Mouse (Mus musculus) hindbrain, embryonic 13.5 days (tissue): ENCODE measurements around the gene Nat8f7. TPM values are rescaled to one million over a fixed set of nuclear protein-coding genes. Genes with fewer than 3 reads are reported as not detected.
"Not testable (repeated sequence)": the region's sequence is repeated elsewhere in the genome, so short reads cannot be mapped to it uniquely, and the experiment has no call there.

Source experiments
- ATAC-seq: fragments of 200-750 bp; cut with Nextera tagmentation; 2 replicates; pipeline ENCODE4 v1.8.0; 2017; ENCODE audit warnings: moderate TSS enrichment; ENCODE audit not compliant: low FRiP score
- H3K27ac ChIP-seq: fragments of 300-500 bp; sonication (generic); 2 replicates; pipeline ENCODE4 v1.5.1; 2015; ENCODE audit warnings: inconsistent platforms, mild to moderate bottlenecking, moderate library complexity
- H3K27me3 ChIP-seq: fragments of 300-500 bp; sonication (generic); 2 replicates; pipeline ENCODE4 v1.6.1; 2015; ENCODE audit warnings: mild to moderate bottlenecking, inconsistent platforms
- H3K36me3 ChIP-seq: fragments of 300-500 bp; sonication (generic); 2 replicates; pipeline ENCODE4 v1.6.1; 2015; ENCODE audit warnings: mild to moderate bottlenecking, inconsistent platforms
- H3K4me1 ChIP-seq: fragments of 300-500 bp; sonication (generic); replicated peaks from 2 replicates; pipeline ENCODE4 v1.6.1; 2015; ENCODE audit warnings: inconsistent platforms
- H3K4me2 ChIP-seq: fragments of 300-500 bp; sonication (generic); 2 replicates; pipeline ENCODE4 v1.6.1; 2015; ENCODE audit warnings: inconsistent platforms, mild to moderate bottlenecking, moderate library complexity
- H3K4me3 ChIP-seq: fragments of 300-500 bp; sonication (generic); 2 replicates; pipeline ENCODE4 v1.5.1; 2015; ENCODE audit warnings: mild to moderate bottlenecking, inconsistent platforms
- H3K9ac ChIP-seq: fragments of 300-500 bp; sonication (generic); 2 replicates; pipeline ENCODE4 v1.6.1; 2015; ENCODE audit warnings: mild to moderate bottlenecking, inconsistent platforms
- H3K9me3 ChIP-seq: fragments of 300-500 bp; sonication (generic); 2 replicates; pipeline ENCODE4 v1.6.1; 2016; ENCODE audit warnings: inconsistent platforms
- WGBS: fragments of 180-500 bp; shearing (Covaris S2); methylation state at CpG from one replicate; pipeline ENCODE4 v1.1.7; 2015; 5-methylcytosine and 5-hydroxymethylcytosine counted together
- microRNA-seq: library from miRNA; unstranded; fragments of <30 nt; microRNA quantifications from one replicate; pipeline ENCODE4, GENCODE M21; 2016
- polyA plus RNA-seq: library from polyadenylated mRNA; unstranded; fragments of >200 nt; fragmentation: Nextera tagmentation; extraction: Ambion mirVana; gene quantifications from 2 replicates; pipeline ENCODE4 v1.2.1, GENCODE M21; 2015

Nat8f7 gene
- 0.09 TPM in 1 of 2 replicates, not detected in the other for polyA plus RNA-seq

DNA sequence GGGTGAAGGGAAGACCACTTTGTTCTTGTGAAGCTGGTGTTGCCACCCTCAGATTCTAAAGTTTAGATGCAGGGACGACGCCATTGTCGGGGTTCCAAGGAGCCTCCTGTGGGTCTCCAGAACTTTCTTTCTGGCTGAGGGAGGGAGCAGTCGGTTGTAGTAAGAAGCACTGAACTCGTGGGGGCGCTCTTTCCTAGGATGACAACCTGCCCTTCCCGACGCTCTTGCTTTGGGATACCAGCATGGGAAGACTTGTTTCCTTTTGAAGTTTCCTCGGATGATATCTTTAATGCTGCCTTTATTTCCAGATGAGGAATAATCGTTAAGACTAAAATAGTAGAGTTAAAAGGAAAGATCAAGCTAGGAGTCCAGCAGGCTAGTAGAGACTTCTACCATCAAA is at the start of gene Nat8f7:
TSS of gene Nat8f7 (minus strand) at position 101 of the 400 bp plus-strand sequence.
- 87% methylated on average over 10 of the region's 10 CpGs for WGBS
- H3K27me3 ChIP-seq = not testable (repeated sequence)

DNA sequence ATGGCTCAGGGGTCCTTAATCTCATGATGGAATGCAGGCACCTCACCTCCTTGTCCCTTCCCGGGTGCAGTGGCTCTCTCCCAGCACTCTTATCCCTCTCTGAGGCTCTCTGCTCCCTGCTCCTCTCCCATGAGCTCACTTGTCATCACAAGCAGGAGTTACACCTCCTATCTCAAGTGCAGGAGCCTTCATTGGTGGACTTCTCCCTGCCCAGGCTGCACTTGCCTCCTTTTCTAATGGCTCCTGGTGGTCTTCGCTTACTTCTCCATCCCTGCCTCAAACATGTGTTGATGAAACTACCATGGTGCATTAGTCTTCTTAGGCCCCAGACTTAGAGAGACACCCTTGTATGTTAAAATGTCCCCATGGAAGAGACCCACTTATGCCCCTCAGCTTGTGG is 49.7 kb upstream of the Nat8f7 start:
- not testable (repeated sequence) for H3K9ac ChIP-seq, H3K4me1 ChIP-seq, H3K9me3 ChIP-seq, ATAC-seq, H3K4me2 ChIP-seq, H3K4me3 ChIP-seq, H3K36me3 ChIP-seq, H3K27ac ChIP-seq, H3K27me3 ChIP-seq
- WGBS = 88% methylated on average over 2 of the region's 2 CpGs

More for the DNA sequence above, at the start of gene Nat8f7:
- not testable (repeated sequence) for ATAC-seq, H3K9ac ChIP-seq, H3K4me1 ChIP-seq, H3K4me3 ChIP-seq, H3K27ac ChIP-seq, H3K36me3 ChIP-seq, H3K4me2 ChIP-seq, H3K9me3 ChIP-seq

DNA sequence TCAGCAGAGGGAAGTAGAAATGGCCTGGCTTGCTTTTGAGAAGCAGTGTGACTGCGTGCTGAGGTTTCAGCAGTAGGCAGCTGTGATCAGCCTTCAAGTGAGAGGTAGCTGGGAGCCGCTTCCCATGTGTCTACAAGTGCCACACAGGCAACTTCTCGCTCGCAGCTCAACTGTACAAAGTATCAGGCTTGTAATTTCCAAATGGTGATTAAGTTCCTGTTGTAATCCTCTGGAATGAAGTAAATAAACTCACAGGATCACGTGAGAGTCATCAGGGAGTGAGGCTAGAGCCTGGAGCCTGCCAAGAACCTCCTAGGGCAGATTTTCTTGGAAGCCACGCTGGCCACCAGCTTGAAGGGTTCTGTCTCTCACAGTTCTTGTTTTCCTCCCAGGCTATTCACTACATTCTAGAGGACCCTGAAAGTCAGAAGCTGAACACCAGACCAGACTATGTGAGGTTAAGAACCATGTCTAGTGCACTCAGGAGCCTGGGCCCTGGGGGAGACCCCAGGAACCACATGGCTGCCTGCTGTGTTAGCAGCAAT is 42.8 kb upstream of the Nat8f7 start:
- not testable (repeated sequence) for ATAC-seq, H3K27ac ChIP-seq, H3K9me3 ChIP-seq, H3K27me3 ChIP-seq, H3K4me2 ChIP-seq, H3K4me3 ChIP-seq, H3K36me3 ChIP-seq, H3K9ac ChIP-seq, H3K4me1 ChIP-seq
- 76% methylated on average over 4 of the region's 6 CpGs for WGBS

DNA sequence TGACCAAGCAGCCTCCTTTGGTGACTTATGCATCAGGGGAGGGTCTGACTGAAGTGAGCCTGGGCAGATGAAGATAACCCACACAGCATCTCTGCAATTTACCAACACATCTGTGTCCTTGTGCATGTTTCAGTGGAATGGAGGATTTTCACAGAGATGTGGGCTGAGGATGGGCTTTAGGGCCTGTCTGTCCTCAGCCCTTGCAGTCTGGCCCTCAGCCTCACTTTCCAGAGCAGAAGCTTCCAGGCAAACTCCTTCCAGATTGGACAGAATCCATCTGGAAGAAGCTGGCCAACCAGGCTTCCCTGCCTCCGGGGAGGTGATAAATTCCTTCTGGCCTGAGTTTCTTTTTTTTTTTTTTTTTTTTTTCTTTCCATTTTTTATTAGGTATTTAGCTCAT is 3.4 kb downstream of the Nat8f7 start:
- 83% methylated on average over 1 of the region's 1 CpGs for WGBS

DNA sequence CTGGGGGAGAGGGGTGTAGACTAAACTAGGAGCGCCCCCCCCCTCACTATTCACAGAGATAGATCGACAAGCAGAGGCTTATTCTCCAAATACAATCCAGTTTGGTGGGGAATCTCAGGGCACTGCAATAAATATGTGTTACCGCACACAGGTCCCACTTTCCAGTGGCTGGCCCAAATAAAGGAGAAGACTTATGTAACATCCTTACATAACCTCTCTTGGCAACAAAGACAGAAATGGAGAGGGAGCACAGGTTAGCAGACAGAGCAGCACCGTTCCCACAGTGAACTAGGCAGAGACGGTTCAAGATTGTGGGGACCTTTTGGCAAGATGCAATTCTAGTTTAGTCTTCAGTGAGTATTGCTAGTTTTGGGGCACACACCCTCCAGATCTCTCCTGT is 3.8 kb downstream of the Nat8f7 start:
- not testable (repeated sequence) for H3K4me3 ChIP-seq, H3K4me2 ChIP-seq, H3K36me3 ChIP-seq, H3K9ac ChIP-seq, H3K27ac ChIP-seq, ATAC-seq, H3K9me3 ChIP-seq, H3K4me1 ChIP-seq, H3K27me3 ChIP-seq
- 100% methylated on average over 3 of the region's 5 CpGs for WGBS

More for the DNA sequence above, 3.4 kb downstream of the Nat8f7 start:
- not testable (repeated sequence) for H3K9me3 ChIP-seq, H3K4me2 ChIP-seq, H3K36me3 ChIP-seq, H3K4me3 ChIP-seq, ATAC-seq, H3K27me3 ChIP-seq, H3K9ac ChIP-seq, H3K27ac ChIP-seq, H3K4me1 ChIP-seq

DNA sequence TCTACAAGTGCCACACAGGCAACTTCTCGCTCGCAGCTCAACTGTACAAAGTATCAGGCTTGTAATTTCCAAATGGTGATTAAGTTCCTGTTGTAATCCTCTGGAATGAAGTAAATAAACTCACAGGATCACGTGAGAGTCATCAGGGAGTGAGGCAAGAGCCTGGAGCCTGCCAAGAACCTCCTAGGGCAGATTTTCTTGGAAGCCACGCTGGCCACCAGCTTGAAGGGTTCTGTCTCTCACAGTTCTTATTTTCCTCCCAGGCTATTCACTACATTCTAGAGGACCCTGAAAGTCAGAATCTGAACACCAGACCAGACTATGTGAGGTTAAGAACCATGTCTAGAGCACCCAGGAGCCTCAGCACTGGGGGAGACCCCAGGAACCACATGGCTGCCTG is 11.1 kb downstream of the Nat8f7 start:
- ATAC-seq, H3K36me3 ChIP-seq, H3K9me3 ChIP-seq, H3K4me2 ChIP-seq, H3K9ac ChIP-seq, H3K27me3 ChIP-seq, H3K4me1 ChIP-seq, H3K27ac ChIP-seq, H3K4me3 ChIP-seq: not testable (repeated sequence)
- 94% methylated on average over 2 of the region's 4 CpGs for WGBS

Small RNA genes within 50 kb of the gene (microRNA-seq; reads per million reads assigned to microRNA genes)
- not detected for gene Gm27317

Other genes starting within 250 kb of the Nat8f7 start
- gene Fbxo41, start 210.2 kb downstream of the Nat8f7 start, polyA plus RNA-seq = 5.3 and 5.5 TPM in 2 replicates
- gene Egr4, start 199.6 kb downstream of the Nat8f7 start, polyA plus RNA-seq = not detected in 2 replicates
- 5.8 and 6.1 TPM in 2 replicates for gene Alms1, start 125.7 kb downstream of the Nat8f7 start, polyA plus RNA-seq
- 0.40 and 0.44 TPM in 2 replicates for gene Nat8f3, start 52.5 kb upstream of the Nat8f7 start, polyA plus RNA-seq
- not detected in 2 replicates for gene Nat8f6, start 107.7 kb upstream of the Nat8f7 start, polyA plus RNA-seq
- gene Nat8f5, start 107.8 kb upstream of the Nat8f7 start, polyA plus RNA-seq = 0.29 TPM in 1 of 2 replicates, not detected in the other
- gene Nat8, start 118.9 kb upstream of the Nat8f7 start, polyA plus RNA-seq = not detected in 2 replicates
- not detected in 2 replicates for gene Nat8f2, start 156.0 kb upstream of the Nat8f7 start, polyA plus RNA-seq
- gene Nat8f4, start 191.7 kb upstream of the Nat8f7 start, polyA plus RNA-seq = 6.8 and 6.9 TPM in 2 replicates
- gene Tprkb, start 198.7 kb upstream of the Nat8f7 start, polyA plus RNA-seq = 50.0 and 55.5 TPM in 2 replicates
- 16.0 and 20.0 TPM in 2 replicates for gene Nat8f1, start 202.5 kb upstream of the Nat8f7 start, polyA plus RNA-seq
- 49.9 and 53.4 TPM in 2 replicates for gene Dusp11, start 248.5 kb upstream of the Nat8f7 start, polyA plus RNA-seq